Mouse (Mus musculus) MEL (cell line): ENCODE measurements around the gene Golga3.

Experiments used
- CHD2 ChIP-seq: IDR thresholded peaks from 2 replicates; pipeline ENCODE4 v1.6.1; 2011; ENCODE audit warnings: low read length, improper control_type of control experiment
- ELF1 ChIP-seq: IDR thresholded peaks from 2 replicates; pipeline ENCODE4 v1.6.1; 2014; ENCODE audit warnings: low read depth, mild to moderate bottlenecking, inconsistent platforms, low read length, improper control_type of control experiment, moderate library complexity
- EP300 ChIP-seq, 2 experiments: IDR thresholded peaks; 2 replicates each; pipeline ENCODE4 v1.6.1; 2011; ENCODE audit warnings: improper control_type of control experiment in 2 of 2, low read length in 2 of 2, low read depth in 1 of 2, mild to moderate bottlenecking in 1 of 2
- ETS1 ChIP-seq: IDR thresholded peaks from 2 replicates; pipeline ENCODE4 v1.6.1; 2012; ENCODE audit warnings: low read depth, mild to moderate bottlenecking, inconsistent platforms, low read length, improper control_type of control experiment, moderate library complexity
- MAX ChIP-seq: IDR thresholded peaks from 2 replicates; pipeline ENCODE4 v1.6.1; 2011; ENCODE audit warnings: low read length, improper control_type of control experiment
- POLR2A ChIP-seq, 2 experiments: IDR thresholded peaks; 2 replicates each; pipeline ENCODE4 v1.6.1; 2011 to 2012; ENCODE audit warnings: low read length in 2 of 2, mild to moderate bottlenecking in 2 of 2, control low read depth in 1 of 2, improper control_type of control experiment in 1 of 2, low read depth in 1 of 2, moderate library complexity in 1 of 2; ENCODE audit not compliant: control insufficient read depth in 1 of 2, insufficient read depth in 1 of 2, poor library complexity in 1 of 2
- TAL1 ChIP-seq: IDR thresholded peaks from 2 replicates; pipeline ENCODE4 v1.6.1; 2012; ENCODE audit warnings: mild to moderate bottlenecking, inconsistent platforms, low read length, moderate library complexity, mixed read lengths
- TBP ChIP-seq: IDR thresholded peaks from 2 replicates; pipeline ENCODE4 v1.8.0; 2011; ENCODE audit warnings: low read depth, low read length, improper control_type of control experiment
- UBTF ChIP-seq: IDR thresholded peaks from 2 replicates; pipeline ENCODE4 v1.6.1; 2012; ENCODE audit warnings: low read depth, mild to moderate bottlenecking, inconsistent platforms, low read length, improper control_type of control experiment, moderate library complexity, borderline replicate concordance; ENCODE audit not compliant: insufficient read depth
- ZKSCAN1 ChIP-seq: IDR thresholded peaks from 2 replicates; pipeline ENCODE4 v1.6.1; 2012; ENCODE audit warnings: low read depth, mild to moderate bottlenecking, inconsistent platforms, low read length, improper control_type of control experiment, moderate library complexity
- ZNF384 ChIP-seq: IDR thresholded peaks from 2 replicates; pipeline ENCODE4 v1.6.1; 2012; ENCODE audit warnings: low read depth, mild to moderate bottlenecking, inconsistent platforms, low read length, improper control_type of control experiment

DNA sequence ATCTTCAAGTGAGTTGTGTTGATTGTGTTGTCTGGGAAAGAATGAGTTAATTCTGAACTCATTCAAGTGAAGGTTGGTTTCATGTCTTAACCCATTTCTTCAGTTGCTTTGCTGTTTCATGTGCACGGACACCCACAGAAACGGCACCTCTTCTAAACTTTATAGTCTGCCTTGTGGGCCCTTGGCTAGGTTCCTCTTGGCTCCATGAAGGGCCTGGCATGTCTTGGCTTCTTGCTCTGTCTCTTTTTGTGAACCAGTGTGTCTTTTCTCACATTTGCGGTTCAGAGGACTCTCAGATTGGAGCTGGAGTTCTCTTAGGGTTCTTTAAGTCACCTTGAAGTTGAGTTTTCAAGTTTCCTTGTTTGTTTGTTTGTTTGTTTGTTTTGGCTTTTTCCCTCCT is 48.6 kb downstream of the Golga3 start:
- TF ChIP-seq MAX (no peak), POLR2A (IDR thresholded peaks at IDR 0.05; ENCODE audit: control insufficient read depth in 1 of 2, insufficient read depth in 1 of 2, low read depth in 1 of 2, low read length in 2 of 2, poor library complexity in 1 of 2) (no peak), UBTF (no peak), TBP (no peak), ZNF384 (no peak), TAL1 (no peak), EP300 (IDR thresholded peaks at IDR 0.05; ENCODE audit: low read depth in 1 of 2, low read length in 2 of 2) (no peak), ETS1 (no peak), CHD2 (no peak), ZKSCAN1 (no peak), ELF1 (no peak)
